Mouse (Mus musculus) brain, embryonic 14.5 days (tissue): ENCODE measurements at regions not wholly inside any gene's neighbourhood (a gene's known extent, or its start where the extent isn't known, plus 50 kb on each side); places are given as distances from the start of the nearest gene placed in this dataset.

ENCODE experiments used
- CTCF ChIP-seq: fragments of 200-500 bp; IDR thresholded peaks from 2 replicates; pipeline ENCODE4 v1.5.1; 2012; ENCODE audit warnings: inconsistent platforms, mild to moderate bottlenecking, moderate library complexity, borderline replicate concordance; ENCODE audit not compliant: insufficient read depth, insufficient read length; ENCODE audit errors: extremely low read depth
- POLR2A ChIP-seq: fragments of 200-500 bp; IDR thresholded peaks from 2 replicates; pipeline ENCODE4 v1.6.1; 2012; ENCODE audit warnings: mild to moderate bottlenecking, inconsistent platforms, borderline replicate concordance; ENCODE audit not compliant: poor library complexity, insufficient read depth, insufficient read length, severe bottlenecking; ENCODE audit errors: extremely low read depth

DNA sequence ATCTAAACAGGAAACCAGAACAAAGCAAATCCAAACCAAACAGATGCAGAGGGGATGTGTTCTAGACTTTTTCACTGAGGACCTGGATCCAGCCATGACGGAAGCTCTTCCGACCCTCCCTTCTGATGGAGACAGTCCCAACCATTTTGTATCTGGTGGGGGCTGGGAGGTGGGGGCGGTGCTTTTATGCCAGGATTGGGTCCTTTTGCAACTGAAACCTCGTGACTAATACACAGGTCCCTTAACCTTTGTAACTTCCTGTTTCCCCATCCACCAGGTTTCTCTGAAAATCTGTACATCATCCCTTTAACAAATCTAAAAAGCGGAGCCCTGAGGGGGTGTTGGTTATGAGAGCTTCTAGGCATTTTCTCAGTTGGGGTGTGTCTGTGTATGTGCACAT lies 130.9 kb downstream of the 2410131K14Rik start:
- TF ChIP-seq CTCF (no peak), POLR2A (no peak)
